Mouse (Mus musculus): ENCODE measurements around the gene Axl.

DNA sequence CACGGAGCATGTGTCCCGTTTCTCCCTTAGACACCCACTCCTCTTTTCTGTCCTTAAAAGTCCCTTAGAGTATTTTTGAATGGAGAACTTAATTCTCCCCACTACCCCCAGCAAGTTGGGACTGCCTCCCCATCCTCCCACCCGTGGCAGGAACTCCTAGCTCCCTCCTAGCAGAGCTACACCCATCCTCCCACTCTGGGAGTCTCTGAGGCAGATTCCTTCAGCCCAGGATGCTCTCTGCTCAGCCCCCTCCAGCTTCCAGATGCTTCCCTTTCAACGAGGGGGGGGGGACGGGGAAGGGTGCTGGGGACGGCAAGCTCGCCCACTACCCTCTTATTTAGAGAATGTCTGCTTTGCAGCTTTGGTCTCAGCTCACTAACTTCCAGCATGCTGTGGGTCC lies 27.1 kb upstream of the Axl start:
- no peak for TF ChIP-seq ZNF384 (IDR thresholded peaks at IDR 0.05; ENCODE audit: low read depth, low read length)
- TF ChIP-seq HCFC1 (IDR thresholded peaks at IDR 0.05; ENCODE audit: borderline replicate concordance, insufficient read depth, low read length) = no peak
- TF ChIP-seq MAFK (IDR thresholded peaks at IDR 0.05; ENCODE audit: insufficient read depth, low read depth, low read length) = no peak
